Mouse (Mus musculus) hindbrain, postnatal 0 days (tissue): Measurements from ENCODE around the gene Dock4. TPM values are rescaled to one million over a fixed set of nuclear protein-coding genes. Genes with fewer than 3 reads are reported as not detected.

Experiments used
- ATAC-seq: fragments of 200-750 bp; cut with Nextera tagmentation; 2 replicates; pipeline ENCODE4 v1.8.0; 2017; ENCODE audit warnings: mild to moderate bottlenecking, moderate TSS enrichment, moderate library complexity
- DNase-seq: peaks from one replicate; pipeline ENCODE4 v3.0.0-alpha.2; 2015; ENCODE audit warnings: low spot score
- H3K27ac ChIP-seq: fragments of 300-500 bp; sonication (generic); 2 replicates; pipeline ENCODE4 v1.5.1; 2014; ENCODE audit warnings: mild to moderate bottlenecking
- H3K27me3 ChIP-seq: fragments of 300-500 bp; sonication (generic); 2 replicates; pipeline ENCODE4 v1.6.1; 2014; ENCODE audit warnings: low read length, mixed read lengths; ENCODE audit not compliant: insufficient read depth
- H3K36me3 ChIP-seq: fragments of 300-500 bp; sonication (generic); 2 replicates; pipeline ENCODE4 v1.6.1; 2014; ENCODE audit warnings: low read length, mixed read lengths; ENCODE audit not compliant: insufficient read depth
- H3K4me1 ChIP-seq: fragments of 300-500 bp; sonication (generic); 2 replicates; pipeline ENCODE4 v1.6.1; 2014; ENCODE audit warnings: antibody characterized with exemption, low read length, mixed read lengths; ENCODE audit not compliant: insufficient read depth
- H3K4me2 ChIP-seq: fragments of 300-500 bp; sonication (generic); 2 replicates; pipeline ENCODE4 v1.6.1; 2014; ENCODE audit warnings: low read depth, mild to moderate bottlenecking, low read length, moderate library complexity, mixed read lengths
- H3K4me3 ChIP-seq: fragments of 300-500 bp; sonication (generic); 2 replicates; pipeline ENCODE4 v1.5.1; 2014; ENCODE audit warnings: low read length
- H3K9ac ChIP-seq: fragments of 300-500 bp; sonication (generic); replicated peaks from 2 replicates; pipeline ENCODE4 v1.6.1; 2014; ENCODE audit warnings: mild to moderate bottlenecking, low read length, moderate library complexity, mixed read lengths
- H3K9me3 ChIP-seq: fragments of 300-500 bp; sonication (generic); 2 replicates; pipeline ENCODE4 v1.6.1; 2016; ENCODE audit warnings: low read length, mixed read lengths
- CTCF ChIP-seq: IDR thresholded peaks from 2 replicates; pipeline ENCODE4 v1.5.1; 2016; ENCODE audit warnings: antibody characterized with exemption, control low read depth, low read depth
- WGBS: fragments of 180-500 bp; shearing (Covaris S2); extraction: QIAGEN DNeasy Blood & Tissue Kit; methylation state at CpG from one replicate; pipeline ENCODE4 v1.1.7; 2014; 5-methylcytosine and 5-hydroxymethylcytosine counted together
- polyA plus RNA-seq: library from polyadenylated mRNA; unstranded; fragments of >200 nt; fragmentation: Nextera tagmentation; extraction: Ambion mirVana; gene quantifications from 2 replicates; pipeline ENCODE4 v1.2.1, GENCODE M21; 2015
- total RNA-seq: library from RNA; depleted of rRNA; stranded (reverse); fragments of >200 nt; gene quantifications from 2 replicates; pipeline ENCODE4 v1.2.3, GENCODE M21; 2014

Dock4 gene
- total and polyA plus RNA-seq, 2 experiments from 2014 or later: 16.7 to 30.7 TPM

DNA sequence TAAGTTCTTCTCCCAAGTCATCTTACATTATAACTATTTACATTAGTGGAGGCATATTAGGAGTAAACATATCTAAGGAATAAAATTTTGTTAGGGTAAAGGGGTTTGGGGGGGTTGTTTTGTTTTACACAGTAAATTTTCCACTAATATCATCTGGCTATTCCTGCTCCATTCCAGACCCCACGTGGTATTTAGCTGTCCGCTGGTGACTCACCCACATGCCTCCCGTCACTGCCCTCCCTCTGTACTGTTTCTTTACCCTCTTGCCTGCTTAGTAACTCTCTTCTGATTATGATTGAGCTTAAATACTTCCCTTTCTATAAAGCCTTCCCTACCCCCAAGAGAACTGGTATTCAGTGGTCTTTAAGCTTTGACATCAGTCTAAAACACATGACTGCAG is 266.5 kb downstream of the Dock4 start:
- Histone ChIP-seq H3K27me3 (no peaks in the 10 kb centered on the region), H3K4me1 (no peaks in the 10 kb centered on the region), H3K4me3 (no peak overlapping the region), H3K27ac (no peak overlapping the region), H3K9ac (no peak overlapping the region), H3K9me3 (no peaks in the 10 kb centered on the region), H3K36me3 (no peaks in the 10 kb centered on the region), H3K4me2 (no peak overlapping the region)
- ATAC-seq: no peak
- DNase-seq: no peak
- WGBS: 88% methylated on average over 3 of the region's 3 CpGs
- no peak for TF ChIP-seq CTCF

- no peak for ATAC-seq
Observed at GRCm38 (mm10) chr12:40714288-40714687, 268.5 kb downstream of the Dock4 start.

DNA sequence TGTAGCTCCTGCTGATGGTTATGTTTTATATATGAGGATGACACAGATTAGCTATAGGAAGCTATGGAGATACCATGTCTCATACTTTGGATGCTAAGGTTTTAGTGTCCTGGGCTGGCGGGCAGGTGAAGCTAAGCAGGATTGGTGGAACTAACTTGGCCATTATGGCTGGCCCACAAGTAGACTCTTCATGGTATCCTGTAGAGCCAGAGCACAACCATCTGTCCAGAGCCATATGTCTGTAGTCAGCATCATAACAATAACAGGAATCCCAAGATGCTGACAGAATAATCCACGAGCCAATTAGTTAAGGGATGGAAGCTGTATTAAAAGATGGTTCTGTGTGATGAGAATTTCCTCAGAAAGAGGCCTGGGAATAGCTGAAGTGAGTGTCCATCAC is 269.4 kb downstream of the Dock4 start:
- H3K27ac ChIP-seq: no peak overlapping the region
- no peak for ATAC-seq
- DNase-seq: no peak
- no peak overlapping the region for H3K4me3 ChIP-seq
- no peak overlapping the region for H3K4me2 ChIP-seq
- no peak for TF ChIP-seq CTCF
- no peaks in the 10 kb centered on the region for H3K36me3 ChIP-seq
- H3K4me1 ChIP-seq: no peaks in the 10 kb centered on the region
- H3K9ac ChIP-seq: no peak overlapping the region
- H3K9me3 ChIP-seq: no peaks in the 10 kb centered on the region
- H3K27me3 ChIP-seq: no peaks in the 10 kb centered on the region
- 75% methylated on average over 2 of the region's 2 CpGs for WGBS

More at GRCm38 (mm10) chr12:40714288-40714687, 268.5 kb downstream of the Dock4 start:
- H3K36me3 ChIP-seq: no peaks in the 10 kb centered on the region
- no peak for TF ChIP-seq CTCF
- WGBS: 26% methylated on average over 5 of the region's 5 CpGs
- no peak overlapping the region for H3K27ac ChIP-seq
- no peak overlapping the region for H3K9ac ChIP-seq
- H3K4me3 ChIP-seq: no peak overlapping the region
- no peaks in the 10 kb centered on the region for H3K4me1 ChIP-seq
- H3K4me2 ChIP-seq: no peak overlapping the region
- no peaks in the 10 kb centered on the region for H3K27me3 ChIP-seq
- no peaks in the 10 kb centered on the region for H3K9me3 ChIP-seq
- DNase-seq: no peak

DNA sequence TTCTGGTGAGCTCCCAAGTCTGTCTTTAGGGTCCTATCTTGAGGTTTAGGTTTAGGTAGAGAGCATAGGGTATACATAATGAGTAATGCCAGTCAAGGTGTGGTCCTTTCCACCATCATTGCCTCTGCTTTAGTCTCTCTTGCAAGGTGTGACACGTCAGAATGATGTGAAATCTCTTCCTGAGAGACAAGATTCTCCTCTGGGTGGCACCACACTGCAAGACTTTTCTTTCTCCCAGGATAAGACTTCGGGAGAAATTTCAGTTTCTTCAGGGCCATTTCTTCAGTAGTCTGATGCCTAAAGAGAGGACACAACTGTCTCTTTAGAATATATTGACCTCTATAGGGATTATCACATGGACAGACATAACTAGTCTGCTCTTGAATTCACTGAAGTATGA is 282.6 kb downstream of the Dock4 start:
- Histone ChIP-seq H3K4me3 (no peak overlapping the region), H3K27me3 (no peaks in the 10 kb centered on the region), H3K4me2 (no peak overlapping the region), H3K27ac (no peak overlapping the region), H3K4me1 (no peaks in the 10 kb centered on the region), H3K9ac (no peak overlapping the region), H3K36me3 (no peaks in the 10 kb centered on the region), H3K9me3 (no peaks in the 10 kb centered on the region)
- no peak for DNase-seq
- no peak for ATAC-seq
- TF ChIP-seq CTCF: no peak
- 81% methylated on average over 2 of the region's 2 CpGs for WGBS

- no peak for TF ChIP-seq CTCF
- Histone ChIP-seq H3K4me2 (no peak overlapping the region), H3K9me3 (no peaks in the 10 kb centered on the region), H3K4me1 (no peaks in the 10 kb centered on the region), H3K36me3 (no peaks in the 10 kb centered on the region), H3K9ac (no peak overlapping the region), H3K27ac (no peak overlapping the region), H3K4me3 (no peak overlapping the region), H3K27me3 (no peaks in the 10 kb centered on the region)
- ATAC-seq (no peak), DNase-seq (no peak)
- WGBS: 90% methylated on average over 3 of the region's 3 CpGs
Observed at GRCm38 (mm10) chr12:40730756-40731155, 285.0 kb downstream of the Dock4 start.

DNA sequence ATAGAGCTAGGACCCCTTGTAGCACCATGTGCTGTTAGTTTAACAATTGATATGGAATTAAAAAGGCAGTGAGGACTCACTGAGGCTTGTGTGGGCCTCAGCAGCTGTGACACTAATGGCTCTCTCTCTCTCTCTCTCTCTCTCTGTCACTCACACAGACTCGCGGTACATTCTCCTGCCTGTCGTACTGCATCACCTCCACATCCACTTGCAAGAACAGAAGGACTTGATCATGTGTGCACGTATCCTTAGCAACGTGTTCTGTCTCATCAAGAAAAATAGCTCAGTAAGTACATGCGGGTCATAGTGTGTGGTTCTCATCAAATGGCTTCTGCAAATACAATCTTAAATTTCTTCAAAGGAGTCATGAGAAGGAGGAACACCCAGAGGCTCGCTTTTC is 299.7 kb downstream of the Dock4 start:
- no peak for ATAC-seq
- H3K27ac ChIP-seq: no peak overlapping the region
- no peak for TF ChIP-seq CTCF
- H3K4me3 ChIP-seq: no peak overlapping the region
- no peak overlapping the region for H3K9ac ChIP-seq
- no peak overlapping the region for H3K4me2 ChIP-seq
- H3K4me1 ChIP-seq: no peaks in the 10 kb centered on the region
- no peaks in the 10 kb centered on the region for H3K9me3 ChIP-seq
- WGBS: 70% methylated on average over 7 of the region's 7 CpGs
- DNase-seq: no peak
- peaks cover 8% of the 10 kb centered on the region; the same call in 1 of the 2 replicates for H3K36me3 ChIP-seq
- H3K27me3 ChIP-seq: no peaks in the 10 kb centered on the region

GRCm38 (mm10) chr12:40746081-40746480 is 300.3 kb downstream of the Dock4 start:
- no peaks in the 10 kb centered on the region for H3K9me3 ChIP-seq
- H3K27ac ChIP-seq: no peak overlapping the region
- H3K36me3 ChIP-seq: peaks cover 8% of the 10 kb centered on the region; the same call in 1 of the 2 replicates
- H3K9ac ChIP-seq: no peak overlapping the region
- H3K4me2 ChIP-seq: no peak overlapping the region
- ATAC-seq (0 out of 2 replicates have a peak, but pooled peaks have one; percentile 38), DNase-seq (peak; percentile 8)
- no peaks in the 10 kb centered on the region for H3K4me1 ChIP-seq
- H3K4me3 ChIP-seq: no peak overlapping the region
- no peak for TF ChIP-seq CTCF
- no peaks in the 10 kb centered on the region for H3K27me3 ChIP-seq
- 72% methylated on average over 3 of the region's 3 CpGs for WGBS
